Mouse (Mus musculus) olfactory bulb, adult 2 months (tissue): ENCODE data around the gene Lpin1.

Source experiments
- CTCF ChIP-seq: fragments of 200-500 bp; IDR thresholded peaks from 2 replicates; pipeline ENCODE4 v1.5.1; 2012; ENCODE audit warnings: low read depth, mild to moderate bottlenecking, low read length, moderate library complexity; ENCODE audit not compliant: insufficient read depth
- POLR2A ChIP-seq: fragments of 200-500 bp; IDR thresholded peaks from 2 replicates; pipeline ENCODE4 v1.6.1; 2012; ENCODE audit warnings: mild to moderate bottlenecking, low read depth, low read length, moderate library complexity; ENCODE audit not compliant: insufficient read depth

GRCm38 (mm10) chr12:16497960-16498359 is 112.8 kb downstream of the Lpin1 start:
- TF ChIP-seq CTCF = no peak
- TF ChIP-seq POLR2A = no peak
